Mouse (Mus musculus) limb, embryonic 15.5 days (tissue): ENCODE data around the gene Pbrm1. TPM values are rescaled to one million over a fixed set of nuclear protein-coding genes. Genes with fewer than 3 reads are reported as not detected.

Experiments
- ATAC-seq: fragments of 200-750 bp; cut with Nextera tagmentation; 2 replicates; pipeline ENCODE4 v1.8.0; 2017; ENCODE audit warnings: low read depth, moderate TSS enrichment; ENCODE audit not compliant: insufficient number of reproducible peaks, low FRiP score, low TSS enrichment
- H3K27ac ChIP-seq: fragments of 300-500 bp; sonication (generic); 2 replicates; pipeline ENCODE4 v1.5.1; 2015; ENCODE audit warnings: moderate library complexity, mild to moderate bottlenecking, inconsistent platforms
- H3K27me3 ChIP-seq: fragments of 300-500 bp; sonication (generic); 2 replicates; pipeline ENCODE4 v1.6.1; 2015; ENCODE audit warnings: inconsistent platforms
- H3K36me3 ChIP-seq: fragments of 300-500 bp; sonication (generic); 2 replicates; pipeline ENCODE4 v1.6.1; 2015; ENCODE audit warnings: inconsistent platforms
- H3K4me1 ChIP-seq: fragments of 300-500 bp; sonication (generic); 2 replicates; pipeline ENCODE4 v1.6.1; 2015; ENCODE audit warnings: inconsistent platforms
- H3K4me2 ChIP-seq: fragments of 300-500 bp; sonication (generic); 2 replicates; pipeline ENCODE4 v1.6.1; 2015; ENCODE audit warnings: mild to moderate bottlenecking, inconsistent platforms
- H3K4me3 ChIP-seq: fragments of 300-500 bp; sonication (generic); 2 replicates; pipeline ENCODE4 v1.5.1; 2015; ENCODE audit warnings: mild to moderate bottlenecking, inconsistent platforms
- H3K9ac ChIP-seq: fragments of 300-500 bp; sonication (generic); 2 replicates; pipeline ENCODE4 v1.6.1; 2015; ENCODE audit warnings: inconsistent platforms
- H3K9me3 ChIP-seq: fragments of 300-500 bp; sonication (generic); 2 replicates; pipeline ENCODE4 v1.6.1; 2016; ENCODE audit warnings: inconsistent platforms
- WGBS: fragments of 180-500 bp; shearing (Covaris S2); methylation state at CpG from one replicate; pipeline ENCODE4 v1.1.7; 2015; 5-methylcytosine and 5-hydroxymethylcytosine counted together
- polyA plus RNA-seq: library from polyadenylated mRNA; unstranded; fragments of >200 nt; fragmentation: Nextera tagmentation; extraction: Ambion mirVana; gene quantifications from 2 replicates; pipeline ENCODE4 v1.2.1, GENCODE M21; 2015

The Pbrm1 gene
- polyA plus RNA-seq, 1 experiment from 2014 or later: 117 TPM

- H3K4me3 ChIP-seq: no peak overlapping the region
- H3K9ac ChIP-seq: no peak overlapping the region
- no peaks in the 10 kb centered on the region for H3K9me3 ChIP-seq
- no peaks in the 10 kb centered on the region for H3K27me3 ChIP-seq
- WGBS: 84% methylated on average over 10 of the region's 10 CpGs
- H3K4me1 ChIP-seq: peaks cover 10% of the 10 kb centered on the region
- H3K27ac ChIP-seq: no peak overlapping the region
- no peaks in the 10 kb centered on the region for H3K36me3 ChIP-seq
- no peak overlapping the region for H3K4me2 ChIP-seq
- no peak for ATAC-seq
These were observed 142.7 kb downstream of the Pbrm1 start for GRCm38 (mm10) chr14:31161638-31162037.

GRCm38 (mm10) chr14:31164067-31164466, 145.1 kb downstream of the Pbrm1 start:
- H3K9me3 ChIP-seq: no peaks in the 10 kb centered on the region
- H3K36me3 ChIP-seq: no peaks in the 10 kb centered on the region
- no peak for ATAC-seq
- no peak overlapping the region for H3K9ac ChIP-seq
- WGBS: 78% methylated on average over 8 of the region's 8 CpGs
- no peak overlapping the region for H3K27ac ChIP-seq
- peaks cover 27% of the 10 kb centered on the region for H3K4me1 ChIP-seq
- no peak overlapping the region for H3K4me3 ChIP-seq
- H3K27me3 ChIP-seq: no peaks in the 10 kb centered on the region
- H3K4me2 ChIP-seq: no peak overlapping the region

GRCm38 (mm10) chr14:31165010-31165409, 146.1 kb downstream of the Pbrm1 start:
- Histone ChIP-seq H3K27ac (no peak overlapping the region), H3K9ac (no peak overlapping the region), H3K4me2 (no peak overlapping the region), H3K4me3 (no peak overlapping the region), H3K9me3 (no peaks in the 10 kb centered on the region), H3K36me3 (peaks cover 3% of the 10 kb centered on the region; the same call in 1 of the 2 replicates), H3K4me1 (peaks cover 27% of the 10 kb centered on the region), H3K27me3 (no peaks in the 10 kb centered on the region)
- no peak for ATAC-seq
- WGBS: 66% methylated on average over 2 of the region's 2 CpGs

GRCm38 (mm10) chr14:31165458-31165857, 146.5 kb downstream of the Pbrm1 start:
- ATAC-seq: no peak
- H3K9ac ChIP-seq: no peak overlapping the region
- 55% methylated on average over 7 of the region's 7 CpGs for WGBS
- peaks cover 8% of the 10 kb centered on the region for H3K36me3 ChIP-seq
- no peak overlapping the region for H3K27ac ChIP-seq
- H3K4me3 ChIP-seq: no peak overlapping the region
- no peaks in the 10 kb centered on the region for H3K27me3 ChIP-seq
- H3K4me1 ChIP-seq: peaks cover 27% of the 10 kb centered on the region
- H3K9me3 ChIP-seq: no peaks in the 10 kb centered on the region
- no peak overlapping the region for H3K4me2 ChIP-seq

- Histone ChIP-seq H3K27me3 (no peaks in the 10 kb centered on the region), H3K4me3 (no peak overlapping the region), H3K4me1 (peaks cover 27% of the 10 kb centered on the region), H3K27ac (peak overlapping the region; percentile 22; the same call in 1 of the 2 replicates), H3K9me3 (no peaks in the 10 kb centered on the region), H3K4me2 (peak overlapping the region; percentile 10; the same call in 1 of the 2 replicates), H3K9ac (no peak overlapping the region), H3K36me3 (peaks cover 14% of the 10 kb centered on the region)
- ATAC-seq: no peak; the same call in 1 of the 2 replicates
- 48% methylated on average over 10 of the region's 10 CpGs for WGBS
These were observed 147.2 kb downstream of the Pbrm1 start for GRCm38 (mm10) chr14:31165991-31166630.

- Histone ChIP-seq H3K4me2 (peak overlapping the region; percentile 10; the same call in 1 of the 2 replicates), H3K27ac (0 out of 2 replicates have a peak overlapping the region, but pooled peaks have one; percentile 22), H3K9ac (no peak overlapping the region), H3K9me3 (no peaks in the 10 kb centered on the region), H3K4me3 (peak overlapping the region; percentile 18; the same call in 1 of the 2 replicates), H3K4me1 (peaks cover 27% of the 10 kb centered on the region), H3K36me3 (peaks cover 22% of the 10 kb centered on the region), H3K27me3 (no peaks in the 10 kb centered on the region)
- WGBS: 58% methylated on average over 9 of the region's 9 CpGs
- no peak for ATAC-seq
These were observed 147.9 kb downstream of the Pbrm1 start for GRCm38 (mm10) chr14:31166827-31167226.

- ATAC-seq: no peak
- H3K4me1 ChIP-seq: peaks cover 25% of the 10 kb centered on the region
- no peak within 1 kb of the TSS for H3K9ac ChIP-seq
- H3K9me3 ChIP-seq: no peaks in the 10 kb centered on the region
- peak within 1 kb of the TSS; percentile 40 for H3K27ac ChIP-seq
- H3K27me3 ChIP-seq: no peaks in the 10 kb centered on the region
- H3K4me3 ChIP-seq: peak within 1 kb of the TSS; percentile 18
- 0 out of 2 replicates have a peak within 1 kb of the TSS, but pooled peaks have one; percentile 10 for H3K4me2 ChIP-seq
- H3K36me3 ChIP-seq: peaks cover 38% of the 10 kb centered on the region
- 45% methylated on average over 10 of the region's 10 CpGs for WGBS
These were observed 149.5 kb downstream of the Pbrm1 start, which contains the start of gene Stab1 for GRCm38 (mm10) chr14:31168425-31168824. Gene Stab1, minus strand, starts transcription at chr14:31168641.

- Histone ChIP-seq H3K27me3 (no peaks in the 10 kb centered on the region), H3K36me3 (peaks cover 48% of the 10 kb centered on the region), H3K9ac (no peak overlapping the region), H3K9me3 (no peaks in the 10 kb centered on the region), H3K4me1 (peaks cover 25% of the 10 kb centered on the region), H3K27ac (no peak overlapping the region), H3K4me2 (no peak overlapping the region), H3K4me3 (no peak overlapping the region)
- WGBS: 83% methylated on average over 6 of the region's 6 CpGs
- no peak for ATAC-seq
These were observed 150.6 kb downstream of the Pbrm1 start for GRCm38 (mm10) chr14:31169508-31169907.

- Histone ChIP-seq H3K9me3 (no peaks in the 10 kb centered on the region), H3K27ac (no peak overlapping the region), H3K4me1 (peaks cover 21% of the 10 kb centered on the region), H3K36me3 (peaks cover 63% of the 10 kb centered on the region), H3K27me3 (no peaks in the 10 kb centered on the region), H3K9ac (no peak overlapping the region), H3K4me2 (no peak overlapping the region), H3K4me3 (no peak overlapping the region)
- 87% methylated on average over 13 of the region's 13 CpGs for WGBS
- no peak for ATAC-seq
These were observed 152.0 kb downstream of the Pbrm1 start for GRCm38 (mm10) chr14:31170963-31171362.

Other genes with a start within 250 kb of the Pbrm1 start
- gene Tmem110, start 193.5 kb upstream of the Pbrm1 start, polyA plus RNA-seq: 22.0 and 27.9 TPM in 2 replicates
- 20.0 and 42.6 TPM in 2 replicates for gene Mustn1, start 139.9 kb upstream of the Pbrm1 start, polyA plus RNA-seq
- 0.09 and 0.28 TPM in 2 replicates for gene Itih4, start 132.7 kb upstream of the Pbrm1 start, polyA plus RNA-seq
- gene Itih3, start 95.4 kb upstream of the Pbrm1 start, polyA plus RNA-seq: 0.42 and 1.4 TPM in 2 replicates
- 0.20 TPM in 1 of 2 replicates, not detected in the other for gene Itih1, start 75.8 kb upstream of the Pbrm1 start, polyA plus RNA-seq
- 10.1 and 11.2 TPM in 2 replicates for gene Nek4, start 67.8 kb upstream of the Pbrm1 start, polyA plus RNA-seq
- 62.8 and 67.4 TPM in 2 replicates for gene Glt8d1, start 17.7 kb upstream of the Pbrm1 start, polyA plus RNA-seq
- gene Spcs1, start 17.5 kb upstream of the Pbrm1 start, polyA plus RNA-seq: 417 and 446 TPM in 2 replicates
- gene Gnl3, start within 50 bp of the Pbrm1 start, polyA plus RNA-seq: 105 and 113 TPM in 2 replicates
- gene Smim4, start 109.8 kb downstream of the Pbrm1 start, polyA plus RNA-seq: 58.9 and 64.1 TPM in 2 replicates
- 336 and 349 TPM in 2 replicates for gene Nt5dc2, start 111.9 kb downstream of the Pbrm1 start, polyA plus RNA-seq
- gene Stab1, start 149.5 kb downstream of the Pbrm1 start, polyA plus RNA-seq: 42.5 and 44.4 TPM in 2 replicates
- 276 and 549 TPM in 2 replicates for gene Tnnc1, start 189.2 kb downstream of the Pbrm1 start, polyA plus RNA-seq
- gene Nisch, start 197.8 kb downstream of the Pbrm1 start, polyA plus RNA-seq: 336 and 363 TPM in 2 replicates
- gene Sema3g, start 198.7 kb downstream of the Pbrm1 start, polyA plus RNA-seq: 1.2 and 1.5 TPM in 2 replicates
- gene Phf7, start 232.2 kb downstream of the Pbrm1 start, polyA plus RNA-seq: 9.5 and 12.5 TPM in 2 replicates
- gene Bap1, start 232.3 kb downstream of the Pbrm1 start, polyA plus RNA-seq: 74.5 and 75.4 TPM in 2 replicates